Mouse (Mus musculus): Measurements from ENCODE around the gene Il11ra1. TPM values are rescaled to one million over a fixed set of nuclear protein-coding genes. Genes with fewer than 3 reads are reported as not detected.

The Il11ra1 gene
- 11.0 TPM for polyA plus RNA-seq (2017; shearing (Covaris generic))

DNA sequence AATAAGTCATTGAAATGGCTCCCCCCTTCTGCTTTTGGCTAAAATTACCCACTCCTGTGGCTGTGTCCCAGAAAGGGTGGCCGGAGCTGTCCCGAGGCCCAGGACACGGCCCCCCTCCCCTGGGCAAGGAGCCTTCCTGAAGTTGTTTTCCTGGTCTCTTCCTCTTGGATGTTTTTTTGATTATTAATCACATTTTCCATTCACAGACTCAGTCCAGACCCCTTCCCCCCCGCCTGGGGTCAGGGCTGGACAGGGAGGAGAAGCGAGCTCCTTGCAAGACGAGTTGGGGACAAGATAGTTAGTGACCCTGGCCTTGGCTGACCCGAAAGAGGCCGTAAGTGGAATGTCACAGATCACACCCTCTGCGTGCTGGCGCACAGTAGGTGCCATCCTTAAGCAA lies at the start of gene Il11ra1:
Il11ra1 (plus strand) TSS at position 207 of the 400 bp plus-strand sequence.

DNA sequence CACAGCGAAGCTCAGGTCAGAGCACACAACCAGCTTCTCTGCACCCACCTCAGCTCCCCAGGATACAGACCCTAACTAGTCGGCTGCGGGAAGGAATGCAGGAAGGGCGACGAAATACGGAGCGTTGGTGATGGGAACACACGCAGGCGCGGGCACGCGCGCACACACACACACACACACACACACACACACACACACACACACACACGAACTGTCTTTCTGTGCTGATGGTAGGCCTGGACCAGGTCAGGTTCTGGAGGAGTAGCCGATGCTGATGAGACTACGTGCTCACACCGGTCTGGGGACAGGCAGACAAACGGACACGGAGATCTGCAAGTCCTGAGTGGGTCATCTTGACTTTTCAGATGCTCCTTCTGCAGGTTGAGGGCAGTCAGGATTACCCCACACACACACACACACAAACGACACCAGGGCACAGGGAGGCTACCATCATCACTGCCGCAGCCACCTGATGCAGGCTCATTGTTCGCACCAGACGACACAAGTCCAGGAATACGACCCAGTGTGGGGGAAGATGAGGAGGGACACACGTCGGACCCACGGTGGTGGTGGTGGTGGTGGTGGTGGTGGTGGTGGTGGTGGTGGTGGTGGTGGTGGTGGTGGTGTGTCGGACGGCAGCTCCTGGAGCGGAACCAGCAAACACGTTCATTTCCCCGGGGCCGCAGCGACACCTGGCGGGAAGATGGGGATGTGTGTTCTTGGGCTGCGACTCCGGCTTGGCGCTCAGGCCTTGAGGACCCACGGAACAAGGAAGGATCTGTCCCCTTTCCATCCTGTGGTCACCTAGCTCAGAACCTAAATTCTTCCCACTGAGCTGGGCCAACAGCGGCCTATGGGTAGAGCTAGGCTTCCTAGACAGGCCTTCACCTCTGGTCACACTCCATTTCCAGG lies 2.6 kb upstream of the Il11ra1 start, which contains the start of gene Cntfr:
Cntfr (minus strand) TSS at position 160 of the 912 bp plus-strand sequence.

DNA sequence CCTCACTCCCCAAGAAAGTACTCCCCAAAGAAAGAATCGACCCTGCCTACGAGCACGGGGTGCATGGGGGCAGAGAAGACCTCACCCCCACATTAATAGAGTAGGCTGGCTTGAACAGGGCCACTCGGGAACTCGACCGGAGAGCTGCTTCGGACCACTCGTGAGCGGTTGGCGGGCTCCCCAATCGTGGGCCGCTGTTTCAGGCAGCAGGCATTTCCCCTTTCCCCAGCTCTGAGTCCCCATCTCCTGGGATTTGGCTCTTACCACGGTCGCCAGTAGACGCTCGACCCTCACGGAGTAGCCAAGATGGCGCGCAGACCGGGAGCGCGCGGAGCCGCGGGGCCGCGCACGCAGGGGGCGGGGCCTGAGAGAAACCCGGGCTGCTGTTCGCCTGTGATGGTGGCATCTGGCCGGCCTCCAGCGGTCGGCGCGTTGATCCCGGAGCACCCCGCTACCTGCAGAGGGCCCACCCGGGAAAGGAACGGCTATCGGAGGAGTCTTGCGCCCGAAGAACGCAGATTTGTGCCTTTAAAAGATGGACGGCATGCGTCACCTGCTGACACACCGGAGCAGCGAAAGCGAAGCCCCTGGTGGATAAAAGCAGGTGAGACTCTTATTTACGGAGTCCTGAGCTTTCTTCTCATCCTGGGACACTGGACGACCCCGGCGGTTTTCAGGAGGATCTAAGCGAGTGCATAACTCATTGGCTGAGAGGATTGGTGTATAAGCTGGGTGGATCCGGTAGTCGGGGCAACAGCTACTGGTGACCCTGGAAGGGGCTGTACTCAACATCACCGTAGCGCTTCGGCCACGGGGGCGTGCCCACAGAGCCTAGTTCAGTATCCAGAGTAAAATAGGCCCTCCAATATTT lies 13.6 kb downstream of the Il11ra1 start, which contains the start of gene Rpp25l:
Rpp25l (minus strand) TSS at position 338 of the 871 bp plus-strand sequence.

DNA sequence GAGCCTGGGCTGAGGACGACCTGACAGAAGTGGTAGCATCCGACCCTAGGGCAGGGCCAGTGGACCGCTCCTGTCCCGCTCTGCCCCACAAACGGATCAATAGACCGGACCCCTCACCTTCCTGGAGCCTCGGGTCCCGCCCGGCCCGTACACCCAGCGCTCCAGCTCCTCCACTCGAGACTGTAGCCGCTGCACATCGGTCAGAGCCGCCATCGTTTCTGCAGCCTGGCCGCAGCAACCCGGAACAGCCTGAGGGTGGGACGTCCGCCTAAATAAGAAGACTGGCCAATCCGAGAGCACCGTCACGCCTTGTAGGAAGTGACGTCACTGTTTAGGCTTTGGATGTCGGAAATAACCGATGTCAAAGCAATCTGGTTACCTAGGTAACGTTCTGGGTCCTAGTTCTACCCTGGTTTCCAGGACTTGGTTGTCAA lies 23.1 kb downstream of the Il11ra1 start, which contains the start of gene Dctn3:
Dctn3 (minus strand) TSS at position 253 of the 434 bp plus-strand sequence.

DNA sequence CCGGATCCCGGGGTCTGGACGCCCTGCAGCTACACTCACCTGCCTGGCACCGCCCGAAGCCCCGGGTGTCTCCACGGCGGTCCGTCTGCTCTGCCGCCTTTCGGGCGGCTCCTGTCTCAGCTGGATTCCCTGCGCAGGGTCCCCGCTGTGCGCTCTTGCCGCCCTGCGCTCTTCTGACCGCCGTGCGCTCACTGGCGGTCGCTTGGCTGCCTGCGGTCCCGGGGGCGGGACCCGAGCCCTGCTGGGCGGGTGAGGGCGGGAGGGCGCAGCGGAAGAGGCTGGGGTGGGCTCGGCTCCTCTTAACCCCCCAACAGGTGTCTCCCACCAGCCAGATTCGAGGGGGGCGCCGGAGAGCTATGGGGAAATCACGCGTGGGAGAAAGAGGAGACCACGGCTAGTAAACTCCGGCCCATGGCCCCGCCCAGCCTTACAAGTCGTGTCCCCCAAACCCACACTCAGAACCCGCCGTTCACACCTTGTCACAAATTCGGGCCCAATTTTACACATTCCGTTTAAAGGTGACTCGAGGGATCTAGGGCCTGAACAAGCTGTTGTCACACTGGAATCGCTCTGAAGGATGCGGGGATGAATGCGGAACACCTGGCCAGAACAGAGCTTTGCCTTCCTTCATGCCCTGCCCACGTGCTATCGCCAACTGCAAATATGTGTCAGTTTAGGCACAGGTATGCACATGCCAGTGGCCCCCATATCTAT lies 31.4 kb downstream of the Il11ra1 start, which contains the start of gene Arid3c:
Arid3c (minus strand) TSS at position 91 of the 714 bp plus-strand sequence.

DNA sequence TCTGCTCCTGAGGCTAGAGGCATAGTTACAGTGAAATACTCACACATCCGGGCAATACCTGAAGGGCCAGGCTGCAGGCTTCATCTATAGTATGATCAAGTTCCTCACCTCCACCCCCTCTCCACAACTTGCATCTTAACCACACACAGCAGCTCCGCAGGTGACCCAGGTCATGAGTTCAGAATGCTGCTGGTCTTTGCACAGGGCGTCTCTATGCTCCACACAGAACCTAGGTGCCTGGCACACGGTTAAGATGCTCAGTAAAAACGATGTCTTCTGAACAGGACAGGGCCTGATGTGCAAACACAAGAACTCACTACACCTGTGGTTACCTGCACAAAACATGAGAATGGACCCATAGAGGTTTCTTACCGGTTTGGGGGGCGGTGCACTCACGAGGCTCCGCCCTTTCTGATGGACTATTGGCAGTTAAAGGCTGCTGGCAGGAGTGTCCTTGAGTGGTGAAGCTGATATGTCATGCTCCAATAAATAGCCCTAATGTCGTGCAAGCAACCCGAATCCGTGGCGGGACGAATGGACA lies 55.1 kb downstream of the Il11ra1 start, which contains the start of gene Galt:
Galt (plus strand) TSS at position 432 of the 541 bp plus-strand sequence.

DNA sequence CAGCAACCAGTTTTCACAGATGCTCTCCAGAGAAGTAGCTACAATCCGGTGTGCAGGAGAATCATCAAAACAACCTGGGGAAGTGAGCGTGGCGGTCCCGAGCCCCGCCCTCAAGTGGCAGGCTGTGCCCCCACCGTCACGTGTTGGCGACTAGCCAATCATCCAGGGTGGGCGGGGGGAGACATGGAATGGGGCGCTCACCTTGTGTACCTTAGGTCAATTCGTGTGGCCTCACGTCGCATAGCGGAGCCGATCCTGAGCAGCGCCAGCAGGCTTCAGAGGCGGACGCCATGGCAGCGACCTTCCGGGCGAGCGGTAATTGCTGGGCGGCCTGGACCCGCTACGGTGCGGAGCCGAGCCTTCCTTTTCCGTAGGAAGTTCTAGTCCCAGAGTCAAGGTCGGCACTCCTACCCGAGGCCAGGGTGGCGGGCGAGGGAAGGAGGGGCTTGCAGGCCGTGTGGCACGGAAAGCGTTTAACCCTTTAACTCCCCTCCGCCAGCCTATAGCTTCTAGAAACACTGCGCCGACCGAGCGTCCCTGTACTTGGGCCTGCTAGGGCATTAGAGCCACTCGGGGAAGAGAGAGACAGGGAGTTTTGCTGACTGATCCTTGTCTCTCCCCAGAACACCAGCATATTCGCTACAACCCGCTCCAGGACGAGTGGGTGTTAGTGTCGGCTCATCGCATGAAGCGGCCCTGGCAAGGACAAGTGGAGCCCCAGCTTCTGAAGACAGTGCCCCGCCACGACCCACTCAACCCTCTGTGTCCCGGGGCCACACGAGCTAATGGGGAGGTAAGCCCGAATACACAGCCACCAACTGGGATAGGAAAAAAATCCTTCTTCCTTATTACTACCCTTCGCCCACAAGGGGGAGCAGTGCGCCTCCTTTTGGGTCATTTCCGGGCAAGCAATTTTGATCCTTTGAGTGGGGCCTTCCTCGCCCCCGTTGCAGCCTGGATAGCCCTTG lies 55.8 kb downstream of the Il11ra1 start, which contains the start of gene Sigmar1:
Sigmar1 (minus strand) TSS at position 820 of the 968 bp plus-strand sequence.

DNA sequence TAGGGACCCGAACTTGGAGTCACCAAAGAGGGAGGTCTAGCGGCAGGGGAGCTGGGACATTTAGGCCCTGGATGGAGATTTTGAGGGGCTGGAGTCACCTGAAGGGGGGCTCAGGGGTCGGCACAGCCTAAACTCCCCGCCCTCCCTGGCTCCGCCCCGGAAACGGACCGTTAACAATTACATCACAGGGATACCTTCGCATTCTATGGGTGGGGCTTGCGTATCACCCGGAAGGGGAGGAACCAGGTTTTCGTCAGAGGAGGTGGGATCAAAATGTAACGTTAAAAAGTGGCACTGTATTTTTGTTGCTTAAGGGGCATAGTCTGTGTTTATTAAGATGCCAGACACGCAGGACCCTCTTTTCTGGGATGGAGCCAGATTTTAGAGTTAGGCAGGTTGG lies 74.2 kb downstream of the Il11ra1 start, which contains the start of gene Ccl27a:
Ccl27a (minus strand) TSS at position 246 of the 400 bp plus-strand sequence.

Other genes starting within 250 kb of the Il11ra1 start
- gene Kif24, start 235.1 kb upstream of the Il11ra1 start, polyA plus RNA-seq (2017; shearing (Covaris generic)), result 1.6 TPM
- gene Nudt2, start 234.8 kb upstream of the Il11ra1 start, polyA plus RNA-seq (2017; shearing (Covaris generic)), result 19.4 TPM
- gene AI464131, start 196.9 kb upstream of the Il11ra1 start, polyA plus RNA-seq (2017; shearing (Covaris generic)), result not detected
- gene 1110017D15Rik, start 182.7 kb upstream of the Il11ra1 start, polyA plus RNA-seq (2017; shearing (Covaris generic)), result not detected
- gene Fam219a, start 130.5 kb upstream of the Il11ra1 start, polyA plus RNA-seq (2017; shearing (Covaris generic)), result 0.88 TPM
- gene Dnaic1, start 130.2 kb upstream of the Il11ra1 start, polyA plus RNA-seq (2017; shearing (Covaris generic)), result not detected
- gene Enho, start 59.7 kb upstream of the Il11ra1 start, polyA plus RNA-seq (2017; shearing (Covaris generic)), result not detected
- gene Cntfr, start 2.9 kb upstream of the Il11ra1 start, polyA plus RNA-seq (2017; shearing (Covaris generic)), result not detected
- gene Rpp25l, start 13.5 kb downstream of the Il11ra1 start, polyA plus RNA-seq (2017; shearing (Covaris generic)), result 54.5 TPM
- gene Dctn3, start 23.2 kb downstream of the Il11ra1 start, polyA plus RNA-seq (2017; shearing (Covaris generic)), result 146 TPM
- gene Arid3c, start 31.2 kb downstream of the Il11ra1 start, polyA plus RNA-seq (2017; shearing (Covaris generic)), result not detected
- 81.6 TPM for gene Galt, start 55.2 kb downstream of the Il11ra1 start, polyA plus RNA-seq (2017; shearing (Covaris generic))
- 57.2 TPM for gene Sigmar1, start 56.2 kb downstream of the Il11ra1 start, polyA plus RNA-seq (2017; shearing (Covaris generic))
- 9.7 TPM for gene Ccl27a, start 74.3 kb downstream of the Il11ra1 start, polyA plus RNA-seq (2017; shearing (Covaris generic))
- gene Gm21541, start 203.6 kb downstream of the Il11ra1 start, polyA plus RNA-seq (2017; shearing (Covaris generic)), result not detected
- 2.1 TPM for gene Gm20878, start 241.6 kb downstream of the Il11ra1 start, polyA plus RNA-seq (2017; shearing (Covaris generic))